Mouse (Mus musculus): ENCODE measurements around the gene Rab3gap2. TPM values are rescaled to one million over a fixed set of nuclear protein-coding genes. Genes with fewer than 3 reads are reported as not detected.

Rab3gap2 gene
- total RNA-seq, 1 experiment, result 38.8 TPM

DNA sequence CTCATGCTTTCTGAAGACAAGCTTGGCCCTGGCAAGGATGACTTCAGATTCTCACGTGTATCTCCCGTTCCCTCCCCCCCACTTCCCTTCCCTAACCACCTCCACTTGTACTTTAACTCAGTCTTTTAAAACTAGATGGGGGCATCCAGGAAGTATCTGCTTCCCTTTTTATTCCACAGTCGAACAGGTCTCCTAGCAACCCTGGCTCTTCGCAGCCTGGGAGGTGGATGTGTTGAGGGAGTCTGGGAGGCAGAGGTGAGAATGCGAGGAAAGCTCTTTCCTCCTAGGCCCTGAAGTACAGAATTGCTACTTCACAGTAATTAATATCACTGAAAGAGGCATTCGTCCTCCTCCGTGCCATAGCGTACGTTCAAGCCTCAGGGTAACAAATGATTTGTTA, 18.4 kb upstream of the Rab3gap2 start:
- Histone ChIP-seq H3K9ac (ENCODE audit: insufficient read depth, low read depth, low read length, poor library complexity, severe bottlenecking) (no peak overlapping the region), H3K27ac (ENCODE audit: insufficient read depth, low read depth, low read length, poor library complexity, severe bottlenecking) (no peak overlapping the region), H3K36me3 (ENCODE audit: control insufficient read depth, insufficient read depth, low read length, poor library complexity, severe bottlenecking) (no peaks in the 10 kb centered on the region), H3K4me3 (ENCODE audit: insufficient read depth in 1 of 2, low read depth in 1 of 2, low read length in 2 of 2, poor library complexity in 1 of 2, severe bottlenecking in 1 of 2) (no peak overlapping the region), H3K4me1 (ENCODE audit: control insufficient read depth in 2 of 2, insufficient read depth in 2 of 2, low read length in 2 of 2, poor library complexity in 1 of 2) (no peaks in the 10 kb centered on the region), H3K9me3 (ENCODE audit: control insufficient read depth, insufficient read depth, low read depth, low read length) (no peaks in the 10 kb centered on the region)
- DNase-seq (ENCODE audit: low read depth, low spot score), result no peak
- in situ Hi-C loops (cut with MboI; ENCODE audit: low sequenced_read_pairs in 2 of 2, unreplicated experiment in 2 of 2), result loop anchor here in 1 of 2 experiments (25.0 kb wide), 1 partner anchor 223 kb away; no protein-coding TSS in a partner anchor
- no peak for TF ChIP-seq ZC3H11A (IDR thresholded peaks at IDR 0.05; ENCODE audit: borderline replicate concordance, low read depth, low read length)
- TF ChIP-seq HCFC1 (IDR thresholded peaks at IDR 0.05; ENCODE audit: borderline replicate concordance, insufficient read depth, low read length), result no peak
- TF ChIP-seq ZNF384 (IDR thresholded peaks at IDR 0.05; ENCODE audit: low read depth, low read length), result no peak
- TF ChIP-seq MAFK (IDR thresholded peaks at IDR 0.05; ENCODE audit: insufficient read depth, low read depth, low read length), result no peak

DNA sequence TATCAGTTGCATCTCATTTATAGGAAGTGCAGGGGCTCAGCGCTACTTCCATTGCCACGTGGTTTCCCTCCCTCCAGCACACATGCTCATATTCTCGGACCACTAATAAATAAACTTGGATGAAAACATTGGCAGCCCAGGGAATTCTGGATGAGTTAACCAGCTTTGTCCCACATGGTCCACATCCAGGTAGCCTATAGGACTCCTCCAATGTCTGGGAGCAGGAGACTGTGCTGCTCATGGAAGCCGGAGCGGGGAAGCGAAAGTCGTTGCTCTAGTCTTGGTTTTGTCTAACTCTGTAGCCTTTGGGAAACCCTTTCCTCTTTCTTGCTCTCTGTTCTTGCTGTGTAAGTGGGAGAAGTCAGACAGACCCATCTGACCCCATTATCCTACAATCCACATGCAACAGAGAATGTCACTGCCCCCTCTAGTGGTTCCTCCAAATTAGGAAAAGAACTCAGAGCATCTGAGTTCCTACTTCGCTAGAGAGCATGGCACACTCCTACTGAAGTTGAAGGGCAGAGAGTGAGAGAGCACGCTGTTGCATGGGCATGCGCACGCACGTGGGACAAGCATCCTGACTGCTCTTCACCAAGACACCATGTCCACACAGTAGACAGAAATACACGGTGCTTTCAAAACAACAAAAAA, 16.7 kb upstream of the Rab3gap2 start:
- no peak overlapping the region for H3K9ac ChIP-seq (ENCODE audit: insufficient read depth, low read depth, low read length, poor library complexity, severe bottlenecking)
- no peak overlapping the region for H3K4me3 ChIP-seq (ENCODE audit: insufficient read depth in 1 of 2, low read depth in 1 of 2, low read length in 2 of 2, poor library complexity in 1 of 2, severe bottlenecking in 1 of 2)
- H3K36me3 ChIP-seq (ENCODE audit: control insufficient read depth, insufficient read depth, low read length, poor library complexity, severe bottlenecking), result no peaks in the 10 kb centered on the region
- in situ Hi-C loops (cut with MboI; ENCODE audit: low sequenced_read_pairs in 2 of 2, unreplicated experiment in 2 of 2), result loop anchor here in 1 of 2 experiments (25.0 kb wide), 1 partner anchor 225 kb away; no protein-coding TSS in a partner anchor
- no peaks in the 10 kb centered on the region for H3K9me3 ChIP-seq (ENCODE audit: control insufficient read depth, insufficient read depth, low read depth, low read length)
- TF ChIP-seq HCFC1 (IDR thresholded peaks at IDR 0.05; ENCODE audit: borderline replicate concordance, insufficient read depth, low read length) (no peak), ZC3H11A (IDR thresholded peaks at IDR 0.05; ENCODE audit: borderline replicate concordance, low read depth, low read length) (peak; percentile 69)
- H3K27ac ChIP-seq (ENCODE audit: insufficient read depth, low read depth, low read length, poor library complexity, severe bottlenecking), result no peak overlapping the region
- no peaks in the 10 kb centered on the region for H3K4me1 ChIP-seq (ENCODE audit: control insufficient read depth in 2 of 2, insufficient read depth in 2 of 2, low read length in 2 of 2, poor library complexity in 1 of 2)
- peak; percentile 59 for DNase-seq (ENCODE audit: low read depth, low spot score)

DNA sequence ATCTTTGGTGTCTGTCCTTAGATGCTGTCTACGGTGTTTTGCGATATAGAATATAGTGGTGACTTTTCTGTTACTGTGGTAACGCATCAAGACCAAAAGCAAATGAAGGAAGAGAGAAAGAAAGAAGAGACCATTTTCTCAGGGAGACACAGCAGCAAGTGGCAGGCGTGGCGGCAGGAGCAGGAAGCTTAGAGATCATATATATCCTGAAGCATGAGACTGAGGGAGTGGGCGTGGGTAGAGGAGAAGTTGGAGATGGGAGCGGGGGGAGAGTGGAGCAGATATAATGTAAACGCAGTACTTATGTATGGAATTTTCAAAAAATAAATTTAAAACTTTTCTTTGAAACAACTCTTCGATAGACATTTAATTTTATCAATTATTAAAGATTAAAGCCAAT, 14.0 kb upstream of the Rab3gap2 start:
- in situ Hi-C loops (cut with MboI; ENCODE audit: low sequenced_read_pairs in 2 of 2, unreplicated experiment in 2 of 2), result loop anchor here (10.0 to 25.0 kb wide), 2 partner anchors 225 to 228 kb away; no protein-coding TSS in a partner anchor
- no peak overlapping the region for H3K9ac ChIP-seq (ENCODE audit: insufficient read depth, low read depth, low read length, poor library complexity, severe bottlenecking)
- H3K9me3 ChIP-seq (ENCODE audit: control insufficient read depth, insufficient read depth, low read depth, low read length), result no peaks in the 10 kb centered on the region
- TF ChIP-seq CHD2 (IDR thresholded peaks at IDR 0.05; ENCODE audit: low read depth, low read length), result no peak
- TF ChIP-seq MAFK (IDR thresholded peaks at IDR 0.05; ENCODE audit: insufficient read depth, low read depth, low read length), result no peak
- TF ChIP-seq ZC3H11A (IDR thresholded peaks at IDR 0.05; ENCODE audit: borderline replicate concordance, low read depth, low read length), result no peak
- TF ChIP-seq HCFC1 (IDR thresholded peaks at IDR 0.05; ENCODE audit: borderline replicate concordance, insufficient read depth, low read length), result no peak
- no peak for TF ChIP-seq ZNF384 (IDR thresholded peaks at IDR 0.05; ENCODE audit: low read depth, low read length)
- no peak overlapping the region for H3K4me3 ChIP-seq (ENCODE audit: insufficient read depth in 1 of 2, low read depth in 1 of 2, low read length in 2 of 2, poor library complexity in 1 of 2, severe bottlenecking in 1 of 2)
- DNase-seq (ENCODE audit: low read depth, low spot score), result no peak
- no peak overlapping the region for H3K27ac ChIP-seq (ENCODE audit: insufficient read depth, low read depth, low read length, poor library complexity, severe bottlenecking)
- no peaks in the 10 kb centered on the region for H3K4me1 ChIP-seq (ENCODE audit: control insufficient read depth in 2 of 2, insufficient read depth in 2 of 2, low read length in 2 of 2, poor library complexity in 1 of 2)
- no peaks in the 10 kb centered on the region for H3K36me3 ChIP-seq (ENCODE audit: control insufficient read depth, insufficient read depth, low read length, poor library complexity, severe bottlenecking)

DNA sequence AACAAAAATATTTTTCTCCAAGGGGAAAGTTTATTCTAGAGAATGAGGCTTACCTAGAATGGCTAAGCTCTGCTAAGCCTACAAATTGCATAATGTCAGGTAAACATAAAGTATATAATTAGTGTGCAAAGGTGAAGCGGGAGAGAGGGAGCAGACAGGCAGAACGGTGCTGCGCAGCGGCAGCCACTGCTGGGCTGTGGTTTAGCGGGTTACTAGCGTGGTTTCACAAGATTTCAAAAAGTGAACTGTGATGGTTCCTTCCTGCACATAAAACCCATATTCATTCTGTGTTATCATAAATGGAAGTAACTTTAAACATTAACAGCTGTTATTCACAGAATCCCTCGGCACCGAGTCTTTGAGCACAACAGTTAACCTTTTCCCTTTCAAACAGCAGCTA, 11.8 kb upstream of the Rab3gap2 start:
- in situ Hi-C loops (cut with MboI; ENCODE audit: low sequenced_read_pairs in 2 of 2, unreplicated experiment in 2 of 2), result loop anchor here (10.0 to 25.0 kb wide), 2 partner anchors 227 to 230 kb away; no protein-coding TSS in a partner anchor
- Histone ChIP-seq H3K27ac (ENCODE audit: insufficient read depth, low read depth, low read length, poor library complexity, severe bottlenecking) (no peak overlapping the region), H3K9ac (ENCODE audit: insufficient read depth, low read depth, low read length, poor library complexity, severe bottlenecking) (no peak overlapping the region), H3K9me3 (ENCODE audit: control insufficient read depth, insufficient read depth, low read depth, low read length) (no peaks in the 10 kb centered on the region), H3K4me1 (ENCODE audit: control insufficient read depth in 2 of 2, insufficient read depth in 2 of 2, low read length in 2 of 2, poor library complexity in 1 of 2) (no peaks in the 10 kb centered on the region), H3K4me3 (ENCODE audit: insufficient read depth in 1 of 2, low read depth in 1 of 2, low read length in 2 of 2, poor library complexity in 1 of 2, severe bottlenecking in 1 of 2) (no peak overlapping the region), H3K36me3 (ENCODE audit: control insufficient read depth, insufficient read depth, low read length, poor library complexity, severe bottlenecking) (no peaks in the 10 kb centered on the region)
- DNase-seq (ENCODE audit: low read depth, low spot score), result no peak
- TF ChIP-seq HCFC1 (IDR thresholded peaks at IDR 0.05; ENCODE audit: borderline replicate concordance, insufficient read depth, low read length), result no peak
- TF ChIP-seq ZC3H11A (IDR thresholded peaks at IDR 0.05; ENCODE audit: borderline replicate concordance, low read depth, low read length), result no peak
- TF ChIP-seq CHD2 (IDR thresholded peaks at IDR 0.05; ENCODE audit: low read depth, low read length), result no peak
- no peak for TF ChIP-seq MAFK (IDR thresholded peaks at IDR 0.05; ENCODE audit: insufficient read depth, low read depth, low read length)
- TF ChIP-seq ZNF384 (IDR thresholded peaks at IDR 0.05; ENCODE audit: low read depth, low read length), result no peak

Data from ES-E14 (cell line).